Mouse (Mus musculus) lung, embryonic 14.5 days (tissue): ENCODE results near the gene Agpat3. TPM values are rescaled to one million over a fixed set of nuclear protein-coding genes. Genes with fewer than 3 reads are reported as not detected.

Experiments used
- ATAC-seq: fragments of 200-750 bp; cut with Nextera tagmentation; 2 replicates; pipeline ENCODE4 v1.8.0; 2017; ENCODE audit warnings: mild to moderate bottlenecking, moderate TSS enrichment, moderate library complexity; ENCODE audit not compliant: insufficient read depth
- DNase-seq: peaks from one replicate; pipeline ENCODE4 v3.0.0-alpha.2; 2015
- H3K27ac ChIP-seq: fragments of 300-500 bp; sonication (generic); 2 replicates; pipeline ENCODE4 v1.5.1; 2014; ENCODE audit warnings: low read depth, mild to moderate bottlenecking, moderate library complexity
- H3K27me3 ChIP-seq: fragments of 300-500 bp; sonication (generic); 2 replicates; pipeline ENCODE4 v1.6.1; 2014; ENCODE audit warnings: low read length, control low read depth; ENCODE audit not compliant: insufficient read depth
- H3K36me3 ChIP-seq: fragments of 300-500 bp; sonication (generic); 2 replicates; pipeline ENCODE4 v1.6.1; 2014; ENCODE audit warnings: control low read depth; ENCODE audit not compliant: insufficient read depth
- H3K4me1 ChIP-seq: fragments of 300-500 bp; sonication (generic); 2 replicates; pipeline ENCODE4 v1.6.1; 2014; ENCODE audit warnings: antibody characterized with exemption, control low read depth; ENCODE audit not compliant: insufficient read depth
- H3K4me2 ChIP-seq: fragments of 300-500 bp; sonication (generic); 2 replicates; pipeline ENCODE4 v1.6.1; 2014; ENCODE audit warnings: mild to moderate bottlenecking
- H3K4me3 ChIP-seq: fragments of 300-500 bp; sonication (generic); 2 replicates; pipeline ENCODE4 v1.5.1; 2014; ENCODE audit warnings: low read depth, low read length
- H3K9ac ChIP-seq: fragments of 300-500 bp; sonication (generic); 2 replicates; pipeline ENCODE4 v1.6.1; 2014
- H3K9me3 ChIP-seq: fragments of 300-500 bp; sonication (generic); 2 replicates; pipeline ENCODE4 v1.6.1; 2016; ENCODE audit warnings: low read depth, low read length, control low read depth
- CTCF ChIP-seq: IDR thresholded peaks from 2 replicates; pipeline ENCODE4 v1.5.1; 2016; ENCODE audit warnings: antibody characterized with exemption, low read depth
- WGBS: fragments of 180-500 bp; shearing (Covaris S2); extraction: QIAGEN DNeasy Blood & Tissue Kit; methylation state at CpG from one replicate; pipeline ENCODE4 v1.1.7; 2014; 5-methylcytosine and 5-hydroxymethylcytosine counted together
- polyA plus RNA-seq: library from polyadenylated mRNA; unstranded; fragments of >200 nt; fragmentation: Nextera tagmentation; extraction: Ambion mirVana; gene quantifications from 2 replicates; pipeline ENCODE4 v1.2.1, GENCODE M21; 2014

Gene Agpat3
- polyA plus RNA-seq = 59.7 and 62.1 TPM in 2 replicates

GRCm38 (mm10) chr10:78351887-78352665 is at the start of gene Agpat3:
Gene Agpat3, minus strand, starts transcription at chr10:78352489.
- TF ChIP-seq CTCF = no peak
- H3K4me3 ChIP-seq = peak within 1 kb of the TSS; percentile 90
- H3K27ac ChIP-seq = peak within 1 kb of the TSS; percentile 76
- DNase-seq (peak; percentile 72), ATAC-seq (peak; percentile 87)
- H3K36me3 ChIP-seq = no peaks in the 10 kb centered on the region
- under 1% methylated on average over 84 of the region's 113 CpGs for WGBS
- H3K4me2 ChIP-seq = peak within 1 kb of the TSS; percentile 87
- no peaks in the 10 kb centered on the region for H3K9me3 ChIP-seq
- H3K27me3 ChIP-seq = no peaks in the 10 kb centered on the region
- peak within 1 kb of the TSS; percentile 98 for H3K9ac ChIP-seq
- H3K4me1 ChIP-seq = peaks cover 15% of the 10 kb centered on the region

- Histone ChIP-seq H3K4me1 (no peaks in the 10 kb centered on the region), H3K4me3 (no peak overlapping the region), H3K36me3 (peaks cover 63% of the 10 kb centered on the region), H3K4me2 (no peak overlapping the region), H3K27me3 (no peaks in the 10 kb centered on the region), H3K9ac (no peak overlapping the region), H3K9me3 (no peaks in the 10 kb centered on the region), H3K27ac (no peak overlapping the region)
- ATAC-seq (no peak), DNase-seq (no peak)
- WGBS = 97% methylated on average over 2 of the region's 2 CpGs
- no peak for TF ChIP-seq CTCF
These were observed 48.8 kb upstream of the Agpat3 start for GRCm38 (mm10) chr10:78401127-78401526.

- Histone ChIP-seq H3K27me3 (no peaks in the 10 kb centered on the region), H3K9ac (no peak overlapping the region), H3K4me1 (no peaks in the 10 kb centered on the region), H3K9me3 (no peaks in the 10 kb centered on the region), H3K27ac (no peak overlapping the region; the same call in 1 of the 2 replicates), H3K4me2 (no peak overlapping the region), H3K4me3 (no peak overlapping the region), H3K36me3 (peaks cover 45% of the 10 kb centered on the region)
- DNase-seq (peak; percentile 59), ATAC-seq (peak; percentile 12; the same call in 1 of the 2 replicates)
- WGBS = 33% methylated on average over 17 of the region's 17 CpGs
- TF ChIP-seq CTCF = no peak
These were observed 46.9 kb upstream of the Agpat3 start for GRCm38 (mm10) chr10:78399090-78399657.

- H3K27me3 ChIP-seq = peaks cover 11% of the 10 kb centered on the region
- TF ChIP-seq CTCF = no peak
- WGBS = 57% methylated on average over 4 of the region's 4 CpGs
- DNase-seq (no peak), ATAC-seq (no peak)
- H3K4me1 ChIP-seq = no peaks in the 10 kb centered on the region
- no peak overlapping the region for H3K4me2 ChIP-seq
- H3K4me3 ChIP-seq = no peak overlapping the region
- peaks cover 19% of the 10 kb centered on the region for H3K36me3 ChIP-seq
- H3K27ac ChIP-seq = no peak overlapping the region
- no peaks in the 10 kb centered on the region for H3K9me3 ChIP-seq
- no peak overlapping the region for H3K9ac ChIP-seq
These were observed 44.3 kb upstream of the Agpat3 start for GRCm38 (mm10) chr10:78396625-78396885.

GRCm38 (mm10) chr10:78395819-78396624 is 43.7 kb upstream of the Agpat3 start:
- H3K27me3 ChIP-seq = peaks cover 15% of the 10 kb centered on the region
- H3K9me3 ChIP-seq = no peaks in the 10 kb centered on the region
- H3K4me2 ChIP-seq = no peak overlapping the region
- H3K36me3 ChIP-seq = peaks cover 14% of the 10 kb centered on the region
- no peak overlapping the region for H3K4me3 ChIP-seq
- no peaks in the 10 kb centered on the region for H3K4me1 ChIP-seq
- ATAC-seq (peak; percentile 77), DNase-seq (peak; percentile 99)
- H3K9ac ChIP-seq = no peak overlapping the region
- 9% methylated on average over 17 of the region's 17 CpGs for WGBS
- no peak overlapping the region for H3K27ac ChIP-seq
- TF ChIP-seq CTCF = peak; percentile 94

- Histone ChIP-seq H3K9ac (no peak overlapping the region), H3K27ac (no peak overlapping the region), H3K4me3 (no peak overlapping the region), H3K9me3 (no peaks in the 10 kb centered on the region), H3K36me3 (peaks cover 7% of the 10 kb centered on the region), H3K4me2 (no peak overlapping the region), H3K27me3 (peaks cover 22% of the 10 kb centered on the region), H3K4me1 (no peaks in the 10 kb centered on the region)
- DNase-seq (no peak), ATAC-seq (no peak)
- 85% methylated on average over 3 of the region's 3 CpGs for WGBS
- no peak for TF ChIP-seq CTCF
These were observed 43.1 kb upstream of the Agpat3 start for GRCm38 (mm10) chr10:78395377-78395776.

- H3K4me2 ChIP-seq = 0 out of 2 replicates have a peak overlapping the region, but pooled peaks have one; percentile 15
- WGBS = 3% methylated on average over 18 of the region's 18 CpGs
- H3K4me1 ChIP-seq = no peaks in the 10 kb centered on the region
- DNase-seq (peak; percentile 89), ATAC-seq (peak; percentile 47; the same call in 1 of the 2 replicates)
- no peaks in the 10 kb centered on the region for H3K36me3 ChIP-seq
- peak; percentile 89 for TF ChIP-seq CTCF
- H3K4me3 ChIP-seq = no peak overlapping the region
- no peaks in the 10 kb centered on the region for H3K9me3 ChIP-seq
- H3K27me3 ChIP-seq = peaks cover 25% of the 10 kb centered on the region
- no peak overlapping the region for H3K9ac ChIP-seq
- no peak overlapping the region for H3K27ac ChIP-seq
These were observed 39.8 kb upstream of the Agpat3 start for GRCm38 (mm10) chr10:78392072-78392471.
